Mouse (Mus musculus): ENCODE results near the gene Rnf214. TPM values are rescaled to one million over a fixed set of nuclear protein-coding genes. Genes with fewer than 3 reads are reported as not detected.

Rnf214 gene
- polyA plus RNA-seq, 1 experiment from 2014 or later: 13.3 TPM

GRCm38 (mm10) chr9:45944506-45945400 is 38.0 kb upstream of the Rnf214 start:
- H3K36me3 ChIP-seq: peaks cover 95% of the 10 kb centered on the region
- no peak for ATAC-seq (ENCODE audit: low read depth)

GRCm38 (mm10) chr9:45943628-45944505 is 37.2 kb upstream of the Rnf214 start:
- 88% methylated on average over 8 of the region's 8 CpGs for WGBS (ENCODE audit: insufficient replicate concordance)
- H3K27ac ChIP-seq: peak overlapping the region; percentile 70
- H3K4me1 ChIP-seq (replicated peaks): peaks cover 52% of the 10 kb centered on the region
- no peaks in the 10 kb centered on the region for H3K27me3 ChIP-seq
- no peak overlapping the region for H3K4me3 ChIP-seq (replicated peaks)
- no peak overlapping the region for H3K9ac ChIP-seq
- H3K4me2 ChIP-seq: peak overlapping the region; percentile 38; the same call in 1 of the 2 replicates
- peak; percentile 67 for ATAC-seq (ENCODE audit: low read depth)
- no peak for DNase-seq
- H3K9me3 ChIP-seq (replicated peaks): 0 out of 2 replicates have a peak, but pooled peaks cover 6% of the 10 kb centered on the region
- peaks cover 95% of the 10 kb centered on the region for H3K36me3 ChIP-seq

More at GRCm38 (mm10) chr9:45944506-45945400, 38.0 kb upstream of the Rnf214 start:
- H3K27ac ChIP-seq: peak overlapping the region; percentile 70; the same call in 1 of the 2 replicates
- no peak overlapping the region for H3K4me2 ChIP-seq
- H3K4me1 ChIP-seq (replicated peaks): peaks cover 52% of the 10 kb centered on the region
- H3K9ac ChIP-seq: no peak overlapping the region; the same call in 1 of the 2 replicates
- WGBS (ENCODE audit: insufficient replicate concordance): 51% methylated on average over 13 of the region's 13 CpGs
- DNase-seq: no peak
- no peak overlapping the region for H3K4me3 ChIP-seq (replicated peaks)
- no peaks in the 10 kb centered on the region for H3K27me3 ChIP-seq
- 0 out of 2 replicates have a peak, but pooled peaks cover 6% of the 10 kb centered on the region for H3K9me3 ChIP-seq (replicated peaks)

DNA sequence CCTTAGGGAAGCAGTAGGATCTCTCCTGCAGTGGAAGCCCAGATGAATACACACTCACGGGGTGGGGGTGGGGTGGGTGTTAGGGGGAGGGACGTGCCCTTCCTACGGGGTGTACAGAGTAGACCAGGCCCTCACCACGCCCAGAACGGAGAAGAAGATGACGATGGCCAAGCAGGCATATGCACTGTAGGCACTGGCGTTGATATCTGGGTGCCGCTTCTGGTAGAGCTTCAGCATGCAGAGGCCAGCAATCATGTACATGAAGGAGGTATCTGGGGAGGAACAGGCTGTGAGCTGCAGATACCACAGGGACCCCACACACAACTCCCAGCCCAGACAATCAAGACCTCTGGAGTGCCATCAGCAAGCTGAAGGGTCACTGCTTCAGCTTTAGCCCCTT is 36.2 kb upstream of the Rnf214 start:
- Histone ChIP-seq H3K4me2 (peak overlapping the region; percentile 38), H3K9ac (no peak overlapping the region), H3K27me3 (no peaks in the 10 kb centered on the region), H3K4me1 (replicated peaks) (peaks cover 53% of the 10 kb centered on the region), H3K36me3 (peaks cover 95% of the 10 kb centered on the region), H3K27ac (peak overlapping the region; percentile 70), H3K4me3 (replicated peaks) (no peak overlapping the region), H3K9me3 (replicated peaks) (0 out of 2 replicates have a peak, but pooled peaks cover 6% of the 10 kb centered on the region)
- DNase-seq: no peak
- 37% methylated on average over 8 of the region's 8 CpGs for WGBS (ENCODE audit: insufficient replicate concordance)
- ATAC-seq (ENCODE audit: low read depth): peak; percentile 83

DNA sequence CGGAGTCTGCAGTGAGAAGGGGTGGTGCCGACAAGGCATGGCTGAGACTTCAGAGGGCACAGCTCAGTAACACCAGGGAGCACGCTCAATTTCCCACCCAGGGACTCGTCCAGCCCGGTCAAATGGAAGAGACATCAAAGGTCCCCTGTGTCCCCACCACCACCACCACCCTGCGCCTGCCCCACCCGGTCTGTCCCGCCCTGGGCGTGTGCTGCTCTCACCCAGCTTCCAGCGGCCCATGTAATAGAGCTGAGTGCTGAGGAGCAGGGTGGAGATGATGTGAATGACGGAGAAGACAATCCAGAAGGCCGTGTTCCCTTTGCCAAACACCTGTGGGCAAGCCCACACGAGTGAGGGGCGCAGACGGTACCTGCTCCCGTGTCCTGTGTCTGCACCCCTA is 35.8 kb upstream of the Rnf214 start:
- Histone ChIP-seq H3K27me3 (no peaks in the 10 kb centered on the region), H3K9me3 (replicated peaks) (0 out of 2 replicates have a peak, but pooled peaks cover 6% of the 10 kb centered on the region), H3K27ac (peak overlapping the region; percentile 63), H3K4me3 (replicated peaks) (no peak overlapping the region), H3K4me2 (peak overlapping the region; percentile 38), H3K36me3 (peaks cover 93% of the 10 kb centered on the region), H3K9ac (no peak overlapping the region), H3K4me1 (replicated peaks) (peaks cover 57% of the 10 kb centered on the region)
- peak; percentile 70 for ATAC-seq (ENCODE audit: low read depth)
- 65% methylated on average over 16 of the region's 16 CpGs for WGBS (ENCODE audit: insufficient replicate concordance)
- no peak for DNase-seq

GRCm38 (mm10) chr9:45941329-45941888 is 34.7 kb upstream of the Rnf214 start:
- ATAC-seq (ENCODE audit: low read depth): peak; percentile 47

DNA sequence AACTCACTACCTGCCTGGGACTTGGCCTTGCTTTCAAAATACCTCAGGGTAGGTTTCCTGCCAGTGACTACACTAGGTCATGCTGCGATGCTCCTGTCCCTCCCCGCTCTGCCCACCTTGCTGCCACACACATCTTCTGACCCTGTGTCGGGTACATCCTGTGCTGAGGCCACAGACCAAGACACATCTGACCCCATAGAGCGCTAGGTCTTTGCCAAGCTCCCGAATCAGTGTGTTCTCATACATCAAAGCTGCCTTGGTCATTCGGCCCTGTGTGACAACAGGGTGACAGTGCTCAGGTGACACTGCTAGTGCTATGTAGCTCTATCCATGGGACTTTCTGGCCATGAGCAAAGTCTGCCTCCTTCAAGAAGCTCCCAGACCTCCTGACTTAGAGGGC is 33.1 kb upstream of the Rnf214 start:
- no peak overlapping the region for H3K27ac ChIP-seq
- ATAC-seq (ENCODE audit: low read depth) (no peak), DNase-seq (no peak)
- H3K4me1 ChIP-seq (replicated peaks): peaks cover 51% of the 10 kb centered on the region
- peaks cover 17% of the 10 kb centered on the region for H3K27me3 ChIP-seq
- H3K9ac ChIP-seq: no peak overlapping the region
- 86% methylated on average over 6 of the region's 6 CpGs for WGBS (ENCODE audit: insufficient replicate concordance)
- H3K9me3 ChIP-seq (replicated peaks): 0 out of 2 replicates have a peak, but pooled peaks cover 6% of the 10 kb centered on the region
- no peak overlapping the region for H3K4me2 ChIP-seq
- no peak overlapping the region for H3K4me3 ChIP-seq (replicated peaks)
- peaks cover 67% of the 10 kb centered on the region for H3K36me3 ChIP-seq

More at GRCm38 (mm10) chr9:45941329-45941888, 34.7 kb upstream of the Rnf214 start:
- Histone ChIP-seq H3K4me3 (replicated peaks) (no peak overlapping the region), H3K4me1 (replicated peaks) (peaks cover 56% of the 10 kb centered on the region), H3K9ac (peak overlapping the region; percentile 1; the same call in 1 of the 2 replicates), H3K4me2 (no peak overlapping the region), H3K27ac (peak overlapping the region; percentile 63), H3K9me3 (replicated peaks) (0 out of 2 replicates have a peak, but pooled peaks cover 6% of the 10 kb centered on the region), H3K36me3 (peaks cover 83% of the 10 kb centered on the region), H3K27me3 (peaks cover 4% of the 10 kb centered on the region)
- WGBS (ENCODE audit: insufficient replicate concordance): 75% methylated on average over 18 of the region's 18 CpGs
- no peak for DNase-seq

- H3K27me3 ChIP-seq: peaks cover 20% of the 10 kb centered on the region
- peaks cover 44% of the 10 kb centered on the region for H3K4me1 ChIP-seq (replicated peaks)
- H3K4me3 ChIP-seq (replicated peaks): no peak overlapping the region
- H3K27ac ChIP-seq: no peak overlapping the region
- WGBS (ENCODE audit: insufficient replicate concordance): 76% methylated on average over 15 of the region's 15 CpGs
- DNase-seq (no peak), ATAC-seq (ENCODE audit: low read depth) (no peak)
- peaks cover 60% of the 10 kb centered on the region for H3K36me3 ChIP-seq
- no peak overlapping the region for H3K9ac ChIP-seq
- H3K9me3 ChIP-seq (replicated peaks): 0 out of 2 replicates have a peak, but pooled peaks cover 2% of the 10 kb centered on the region
- H3K4me2 ChIP-seq: no peak overlapping the region
These were observed 32.4 kb upstream of the Rnf214 start for GRCm38 (mm10) chr9:45938952-45939637.

- 86% methylated on average over 8 of the region's 8 CpGs for WGBS (ENCODE audit: insufficient replicate concordance)
- Histone ChIP-seq H3K36me3 (peaks cover 50% of the 10 kb centered on the region), H3K4me2 (no peak overlapping the region), H3K9me3 (replicated peaks) (no peaks in the 10 kb centered on the region), H3K27me3 (peaks cover 20% of the 10 kb centered on the region), H3K27ac (no peak overlapping the region), H3K4me3 (replicated peaks) (no peak overlapping the region), H3K9ac (no peak overlapping the region), H3K4me1 (replicated peaks) (peaks cover 44% of the 10 kb centered on the region)
- no peak for DNase-seq
- ATAC-seq (ENCODE audit: low read depth): no peak
These were observed 31.4 kb upstream of the Rnf214 start for GRCm38 (mm10) chr9:45938088-45938487.

DNA sequence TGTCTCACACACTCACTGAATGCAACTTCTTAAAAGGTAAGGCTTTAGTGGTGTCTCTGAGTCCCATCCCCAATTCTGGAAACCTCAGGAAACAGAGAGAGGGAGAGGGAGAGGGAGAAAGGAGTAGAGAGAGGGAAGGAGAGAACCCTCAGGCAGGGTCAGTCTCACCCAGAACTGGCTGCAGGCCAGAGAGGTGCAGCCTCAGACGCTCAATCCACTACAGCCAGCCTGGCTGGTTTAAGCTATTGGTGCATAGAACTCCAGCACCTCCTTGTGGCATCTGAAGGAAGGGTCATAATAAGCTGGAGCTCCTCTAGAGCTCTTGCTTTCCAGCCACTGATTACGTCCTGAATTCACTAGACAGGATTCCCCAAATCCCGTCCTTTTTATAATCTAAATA is 30.2 kb upstream of the Rnf214 start:
- DNase-seq (peak; percentile 40), ATAC-seq (ENCODE audit: low read depth) (0 out of 2 replicates have a peak, but pooled peaks have one; percentile 35)
- Histone ChIP-seq H3K27me3 (peaks cover 20% of the 10 kb centered on the region), H3K9me3 (replicated peaks) (no peaks in the 10 kb centered on the region), H3K4me3 (replicated peaks) (no peak overlapping the region), H3K4me1 (replicated peaks) (peaks cover 38% of the 10 kb centered on the region), H3K27ac (no peak overlapping the region), H3K9ac (no peak overlapping the region), H3K36me3 (peaks cover 38% of the 10 kb centered on the region), H3K4me2 (no peak overlapping the region)
- 21% methylated on average over 3 of the region's 3 CpGs for WGBS (ENCODE audit: insufficient replicate concordance)

GRCm38 (mm10) chr9:45935628-45936210 is 29.0 kb upstream of the Rnf214 start, which contains the start of gene Tagln:
Tagln (minus strand) TSS chr9:45936058.
- Histone ChIP-seq H3K27ac (no peak within 1 kb of the TSS; the same call in 1 of the 2 replicates), H3K9ac (no peak within 1 kb of the TSS; the same call in 1 of the 2 replicates), H3K4me2 (0 out of 2 replicates have a peak within 1 kb of the TSS, but pooled peaks have one; percentile 14), H3K4me3 (replicated peaks) (no peak within 1 kb of the TSS), H3K27me3 (peaks cover 20% of the 10 kb centered on the region), H3K9me3 (replicated peaks) (no peaks in the 10 kb centered on the region), H3K4me1 (replicated peaks) (peaks cover 28% of the 10 kb centered on the region), H3K36me3 (peaks cover 34% of the 10 kb centered on the region)
- no peak for ATAC-seq (ENCODE audit: low read depth)
- DNase-seq: no peak
- 19% methylated on average over 21 of the region's 21 CpGs for WGBS (ENCODE audit: insufficient replicate concordance)

Data from liver, embryonic 13.5 days (tissue).